Mouse (Mus musculus) brain, embryonic 14.5 days (tissue): ENCODE data around the gene Tenm4.

ENCODE experiments used
- CTCF ChIP-seq: fragments of 200-500 bp; IDR thresholded peaks from 2 replicates; pipeline ENCODE4 v1.5.1; 2012; ENCODE audit warnings: inconsistent platforms, mild to moderate bottlenecking, moderate library complexity, borderline replicate concordance; ENCODE audit not compliant: insufficient read depth, insufficient read length; ENCODE audit errors: extremely low read depth
- POLR2A ChIP-seq: fragments of 200-500 bp; IDR thresholded peaks from 2 replicates; pipeline ENCODE4 v1.6.1; 2012; ENCODE audit warnings: mild to moderate bottlenecking, inconsistent platforms, borderline replicate concordance; ENCODE audit not compliant: poor library complexity, insufficient read depth, insufficient read length, severe bottlenecking; ENCODE audit errors: extremely low read depth

DNA sequence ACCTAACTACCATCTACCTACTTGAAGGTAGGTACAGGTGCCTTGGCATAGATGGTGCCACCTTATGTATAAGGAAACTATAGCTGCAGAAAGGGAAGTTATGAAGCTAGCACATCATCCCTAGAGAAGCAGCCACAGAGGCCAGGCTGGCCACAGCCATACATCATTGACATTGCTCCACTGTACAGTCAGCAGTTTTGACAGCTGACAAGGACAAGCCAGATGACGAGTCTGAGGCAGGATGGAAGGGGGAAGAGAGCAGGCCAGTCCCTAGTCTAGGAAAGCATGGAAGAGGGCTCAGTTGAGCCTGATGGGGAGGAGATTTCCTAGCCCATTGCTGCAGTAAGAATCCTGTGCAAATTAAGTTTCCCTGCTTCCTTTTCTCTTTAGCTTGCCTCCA, 548.9 kb downstream of the Tenm4 start:
- TF ChIP-seq POLR2A (no peak), CTCF (no peak)
